Mouse (Mus musculus) right cerebral cortex, postnatal 25 days (tissue): ENCODE results near the gene Mthfd1l.
"Not testable (repeated sequence)": the region's sequence is repeated elsewhere in the genome, so short reads cannot be mapped to it uniquely, and the experiment has no call there.

Experiments used
- DNase-seq: peaks from one replicate; pipeline ENCODE4 v3.0.0; 2022

The Mthfd1l gene

GRCm38 (mm10) chr10:4160242-4160785 lies 187.4 kb downstream of the Mthfd1l start:
- no peak for DNase-seq

DNA sequence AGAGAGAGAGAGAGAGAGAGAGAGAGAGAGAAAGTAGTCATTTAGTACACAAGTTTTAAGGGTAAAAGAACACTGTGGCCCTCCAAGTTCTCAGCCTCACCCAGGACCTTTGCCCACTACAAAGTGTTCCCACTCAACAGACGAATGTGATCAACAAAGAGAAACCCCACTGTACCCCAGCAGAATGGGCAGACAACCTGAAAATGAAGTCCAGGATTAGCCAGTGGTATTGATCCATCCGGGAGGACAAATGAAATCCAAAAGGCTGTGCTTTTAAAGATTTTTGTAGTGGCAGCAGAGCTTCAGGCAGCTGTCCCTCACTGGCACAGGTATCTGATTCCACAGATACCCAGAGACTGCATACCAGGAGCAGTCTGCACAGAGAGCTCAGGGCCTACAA lies 189.1 kb downstream of the Mthfd1l start:
- DNase-seq = no peak

GRCm38 (mm10) chr10:4162976-4163375 lies 190.1 kb downstream of the Mthfd1l start:
- DNase-seq = no peak

DNA sequence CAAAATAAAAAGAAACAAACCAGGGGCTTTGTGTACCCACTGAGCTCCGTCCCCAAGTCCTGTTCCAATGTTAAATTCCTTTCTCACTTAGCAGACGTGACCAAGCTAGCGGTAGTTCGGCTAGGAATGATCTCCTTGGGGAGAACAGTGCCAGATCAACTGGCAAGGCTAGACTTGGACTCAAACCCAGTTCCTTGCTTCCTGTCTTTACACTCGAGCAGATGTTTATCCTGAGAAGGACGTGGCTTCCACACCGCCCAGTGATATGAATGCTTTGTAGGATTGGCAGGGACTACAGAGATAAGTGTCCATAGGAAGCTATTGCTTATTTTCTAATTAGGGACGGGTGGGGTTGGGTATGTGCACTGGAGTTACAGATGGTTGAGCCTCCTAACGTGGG lies 191.8 kb downstream of the Mthfd1l start:
- no peak for DNase-seq

DNA sequence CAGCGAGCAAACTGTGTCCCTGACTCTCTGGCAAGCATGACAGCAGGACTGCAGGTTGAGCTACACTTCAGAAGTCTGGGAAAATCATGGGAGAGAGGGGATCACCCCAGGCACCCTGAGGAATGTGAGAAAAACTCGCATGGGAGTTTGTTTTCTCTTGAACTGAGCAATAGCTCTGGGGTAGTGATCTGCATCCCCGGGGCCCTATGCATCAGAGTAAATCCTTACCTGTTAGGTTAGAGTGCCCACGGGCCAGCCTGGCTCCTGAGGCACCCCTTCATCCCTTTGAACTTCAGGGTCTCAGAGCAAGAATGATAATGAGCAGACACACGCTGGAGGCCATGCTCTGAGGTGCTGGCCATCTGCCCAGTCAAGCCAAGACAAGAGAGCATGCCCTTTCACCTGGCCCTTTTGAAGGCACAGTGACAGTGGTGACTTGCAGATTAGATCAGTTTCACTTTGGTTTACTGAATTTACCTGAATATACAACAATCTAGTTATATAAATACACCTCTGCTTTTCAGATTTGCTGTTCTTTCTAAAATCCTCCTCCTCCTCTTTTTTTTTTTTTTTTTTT lies 195.4 kb downstream of the Mthfd1l start:
- DNase-seq = no peak

DNA sequence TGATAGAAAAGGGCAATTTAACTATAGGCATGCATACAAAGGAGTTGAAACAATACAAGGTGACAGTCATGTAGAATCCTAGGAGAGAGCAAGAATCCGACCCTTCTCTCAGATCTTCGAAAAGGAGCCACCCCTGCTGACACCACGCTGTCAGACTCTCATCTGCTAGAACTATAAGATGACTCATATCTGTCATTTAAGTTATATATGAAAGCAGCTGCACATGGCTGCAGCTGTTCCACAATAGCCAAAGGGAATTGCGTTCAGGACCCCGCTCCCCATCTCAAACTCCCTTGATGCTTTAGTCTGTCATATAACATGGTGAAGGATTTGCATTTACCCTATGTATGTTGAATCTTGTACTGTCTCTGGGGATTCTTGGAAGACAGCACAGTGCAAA lies 201.3 kb downstream of the Mthfd1l start:
- DNase-seq = no peak

DNA sequence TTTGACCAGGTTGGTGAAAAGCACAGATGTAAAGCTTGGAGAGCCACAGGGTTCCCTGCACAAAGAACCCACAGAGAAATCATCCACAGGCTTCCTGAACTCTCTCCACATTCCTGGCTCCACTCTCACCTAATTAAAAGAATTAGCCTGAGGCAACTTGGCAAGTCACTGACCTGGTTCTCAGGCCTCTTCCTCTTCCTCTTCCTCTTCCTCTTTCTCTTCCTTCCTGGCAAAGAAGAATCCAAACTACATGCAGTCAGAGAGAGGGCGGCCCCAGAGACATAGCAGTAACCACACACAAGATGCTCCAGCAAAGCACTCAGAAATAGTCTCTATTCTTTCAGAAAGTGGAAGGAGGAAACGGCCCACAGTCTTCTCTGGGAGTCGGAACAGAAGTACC lies 201.8 kb downstream of the Mthfd1l start:
- no peak for DNase-seq

DNA sequence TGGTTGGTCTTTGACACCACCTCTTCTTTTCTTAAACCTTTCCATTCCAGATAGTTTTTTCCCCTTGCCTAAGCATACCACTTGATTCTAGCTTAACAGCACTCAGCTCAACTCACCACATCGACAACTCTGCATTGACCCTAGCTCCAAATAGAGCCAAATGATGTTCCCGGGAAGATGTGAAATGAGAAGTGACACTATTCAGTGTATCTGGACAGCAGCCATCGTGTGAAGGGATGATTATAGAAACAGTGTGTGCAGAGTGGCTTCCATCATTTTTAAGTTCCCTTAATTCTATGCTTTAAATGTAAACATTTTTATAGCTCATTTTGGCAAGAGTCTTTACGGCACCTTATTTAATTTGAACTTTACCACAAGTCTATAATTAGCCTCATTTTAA lies 204.4 kb downstream of the Mthfd1l start:
- DNase-seq = no peak

DNA sequence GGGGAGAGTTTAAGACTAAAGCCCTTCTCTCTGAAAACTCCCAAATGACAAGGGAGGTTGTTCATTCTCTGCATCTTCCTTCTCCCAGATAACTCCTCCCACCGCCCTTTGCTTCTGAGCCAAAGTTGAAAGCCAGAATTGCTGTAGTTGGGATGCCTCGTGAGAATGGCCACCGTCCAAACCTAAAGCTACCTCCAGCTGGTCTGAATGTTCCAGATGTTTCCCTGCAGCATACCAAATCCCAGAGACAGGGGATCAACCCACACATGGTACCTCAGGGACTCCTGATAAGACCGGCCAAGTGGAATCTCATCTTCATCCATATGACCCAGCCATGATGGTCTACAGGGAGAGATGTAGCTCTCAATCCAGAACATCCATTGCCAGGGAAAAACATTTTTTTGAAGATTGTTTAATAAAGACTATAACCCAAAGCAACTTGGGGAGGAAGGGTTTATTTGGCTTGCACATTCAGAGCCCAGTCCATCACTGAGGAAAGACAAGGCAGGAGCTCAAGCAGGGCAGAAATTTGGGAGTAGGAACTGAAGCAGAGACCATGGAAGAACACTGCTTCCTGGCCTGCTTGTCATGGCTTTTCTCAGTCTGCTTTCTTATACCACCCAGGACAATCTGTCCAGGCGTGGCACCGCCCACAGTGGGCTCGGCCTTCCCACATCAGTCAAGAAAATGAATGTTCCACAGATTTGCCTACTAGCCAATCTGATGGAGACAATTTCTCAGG lies 206.3 kb downstream of the Mthfd1l start:
- DNase-seq = no peak

- DNase-seq = no peak
Measured at GRCm38 (mm10) chr10:4181953-4182352, 209.0 kb downstream of the Mthfd1l start.

GRCm38 (mm10) chr10:4182406-4182805 lies 209.5 kb downstream of the Mthfd1l start:
- DNase-seq = no peak

DNA sequence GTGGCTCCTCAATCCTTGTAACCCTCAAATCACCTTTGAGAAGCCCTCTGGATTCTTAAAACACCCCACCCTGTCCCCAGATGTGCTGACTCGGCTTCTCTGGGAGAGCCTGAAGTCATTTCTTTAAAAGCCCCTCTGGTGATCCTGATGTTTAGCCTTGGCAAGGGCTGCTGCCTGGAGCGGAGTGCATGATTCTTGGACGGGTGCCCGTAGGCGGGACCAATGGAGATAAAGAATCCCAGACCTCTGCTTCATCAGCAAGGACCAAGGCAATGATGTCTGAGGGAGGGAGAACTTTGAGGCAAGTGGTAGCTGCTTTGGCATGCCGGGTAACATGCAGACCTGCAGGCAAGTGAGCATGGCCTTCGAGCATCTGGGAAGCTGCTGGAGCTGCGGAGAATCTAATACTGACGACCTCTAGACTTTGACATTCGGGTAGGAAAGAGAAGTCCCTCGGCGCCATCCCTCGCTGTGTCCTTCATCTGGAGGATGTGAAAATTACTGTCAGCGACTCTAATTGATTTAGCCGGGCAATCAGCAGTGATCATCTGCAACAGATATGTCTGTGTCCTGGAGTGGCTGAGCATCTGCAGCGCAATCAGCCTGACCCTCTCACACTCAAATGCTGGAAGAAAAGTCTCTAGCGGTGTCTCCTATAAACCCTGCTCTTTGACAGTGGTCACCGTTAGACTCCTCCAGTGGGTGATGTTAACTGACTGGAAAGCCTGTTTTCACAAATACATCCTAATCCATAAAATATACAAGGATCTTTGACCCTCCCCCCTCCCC lies 215.9 kb downstream of the Mthfd1l start:
- no peak for DNase-seq

DNA sequence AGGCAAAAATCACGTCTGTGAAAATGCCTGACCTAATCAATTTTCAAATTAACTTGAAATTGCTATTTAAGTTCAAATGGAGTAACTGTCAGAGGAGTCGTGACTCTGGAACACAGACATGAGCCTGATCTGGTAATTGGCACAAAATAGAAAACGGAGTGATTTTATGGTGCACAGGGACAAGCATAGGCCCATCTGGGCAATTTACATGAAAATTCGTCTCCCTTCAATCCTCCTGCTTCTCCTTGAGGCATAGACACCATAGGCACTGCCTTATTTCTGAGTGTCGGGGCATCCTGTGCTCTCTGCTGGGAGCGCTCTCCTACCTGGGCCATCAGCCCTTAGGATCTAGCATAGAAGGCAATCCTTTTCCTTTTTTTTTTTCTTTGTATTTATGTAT lies 216.5 kb downstream of the Mthfd1l start:
- DNase-seq = no peak

- DNase-seq = no peak
Measured at GRCm38 (mm10) chr10:4198978-4199377, 226.1 kb downstream of the Mthfd1l start.

DNA sequence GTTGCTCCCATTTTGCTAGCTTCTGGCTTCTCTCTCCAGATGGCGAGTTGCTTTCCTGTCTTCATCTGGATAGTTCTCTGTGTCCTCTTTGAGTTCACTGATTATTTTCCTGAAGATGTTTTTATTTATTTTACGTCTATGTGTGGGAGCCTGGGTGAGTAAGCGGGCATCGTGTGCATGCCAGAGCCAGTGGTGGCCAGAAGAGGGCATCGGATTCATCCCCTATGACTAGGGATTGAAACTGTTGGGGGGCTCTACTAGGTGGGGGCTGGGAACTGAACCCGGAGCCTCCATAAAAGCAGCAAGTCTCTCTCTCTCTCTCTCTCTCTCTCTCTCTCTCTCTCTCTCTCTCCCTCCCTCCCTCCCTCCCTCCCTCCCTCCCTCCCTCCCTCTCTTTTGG lies 227.0 kb downstream of the Mthfd1l start:
- DNase-seq = no peak

DNA sequence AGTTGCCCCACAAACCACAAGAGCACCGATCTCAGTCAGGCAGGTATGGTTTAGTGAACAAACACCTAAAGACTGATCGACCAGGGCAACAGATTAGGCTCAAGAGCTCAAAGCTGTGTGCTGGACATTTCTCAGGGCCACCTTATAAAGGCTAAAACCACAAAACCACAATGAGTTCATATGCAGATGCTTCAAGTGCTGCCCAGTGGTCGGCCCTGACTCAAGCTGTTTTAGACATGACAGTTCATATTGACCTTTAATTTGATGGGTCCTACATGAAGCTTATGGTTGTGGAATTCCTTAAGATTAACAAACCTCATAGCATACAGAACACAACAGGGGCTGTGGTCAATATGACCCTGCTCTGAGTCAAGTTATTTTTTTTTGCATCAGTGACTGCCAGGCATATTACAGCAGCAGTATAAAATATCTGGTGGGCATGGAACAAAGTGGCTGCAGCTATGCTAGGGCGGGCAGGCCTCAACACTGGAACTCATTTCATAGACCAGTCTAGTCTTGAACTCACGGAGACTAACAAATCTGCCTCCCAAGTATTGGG lies 227.7 kb downstream of the Mthfd1l start:
- no peak for DNase-seq

GRCm38 (mm10) chr10:4201141-4201540 lies 228.2 kb downstream of the Mthfd1l start:
- no peak for DNase-seq

- DNase-seq = not testable (repeated sequence)
Measured at GRCm38 (mm10) chr10:4203651-4204050, 230.7 kb downstream of the Mthfd1l start.

GRCm38 (mm10) chr10:4209040-4209439 lies 236.1 kb downstream of the Mthfd1l start:
- no peak for DNase-seq

DNA sequence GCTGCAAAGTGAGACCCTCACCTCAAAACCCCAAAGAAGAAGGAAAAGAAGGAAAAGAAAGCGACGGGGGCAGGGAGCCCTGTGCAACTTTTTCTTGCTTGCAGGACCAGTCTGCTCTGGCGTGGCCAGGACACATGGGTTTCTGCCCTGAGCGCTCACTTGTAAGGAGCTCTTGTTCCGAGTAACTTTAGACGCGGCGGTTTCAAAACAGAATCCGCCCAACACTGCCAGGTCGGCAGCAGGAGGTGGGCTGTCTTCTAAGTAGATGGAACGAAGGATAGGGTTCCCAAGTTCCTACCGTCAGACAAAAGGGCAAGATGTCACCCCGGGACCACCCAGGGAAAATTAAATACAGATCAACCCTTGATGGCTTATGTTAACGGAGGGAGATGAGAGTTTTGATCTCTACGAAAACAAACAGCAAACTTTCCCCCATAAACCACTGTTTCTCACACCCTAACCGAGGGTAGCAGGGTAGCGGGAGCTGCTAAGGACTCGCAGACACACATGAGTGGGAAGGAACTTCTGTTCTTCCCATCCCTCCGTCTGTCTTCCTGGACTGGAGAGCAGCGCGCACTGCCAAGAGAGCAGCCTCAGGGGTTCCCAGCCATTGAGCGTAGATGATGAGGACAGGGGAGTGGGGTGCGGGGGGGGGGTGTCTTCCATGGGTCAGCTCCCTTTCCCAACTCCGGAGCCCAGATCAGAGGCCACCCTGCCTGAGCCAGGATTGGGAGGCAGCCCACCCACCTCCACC lies 237.6 kb downstream of the Mthfd1l start:
- peak; percentile 14 for DNase-seq

- no peak for DNase-seq
Measured at GRCm38 (mm10) chr10:4211067-4211447, 238.1 kb downstream of the Mthfd1l start.
